Mouse (Mus musculus) layer of hippocampus, adult 18-20 months (tissue): ENCODE measurements at regions not wholly inside any gene's neighbourhood (a gene's known extent, or its start where the extent isn't known, plus 50 kb on each side); places are given as distances from the start of the nearest gene placed in this dataset.

ENCODE experiments used
- DNase-seq, 2 experiments: peaks; one replicate each; pipeline ENCODE4 v3.0.0; 2022; ENCODE audit warnings: low spot score in 2 of 2

- no peak for DNase-seq
Observed at GRCm38 (mm10) chr13:51227836-51228235, 57.0 kb downstream of the Nxnl2 start.

- DNase-seq, result peak in 1 of 2 experiments; percentile 10
Observed at GRCm38 (mm10) chr13:51228862-51229770, 58.3 kb downstream of the Nxnl2 start.

- DNase-seq, result no peak
Observed at GRCm38 (mm10) chr13:51229862-51230261, 59.0 kb downstream of the Nxnl2 start.

GRCm38 (mm10) chr13:51231586-51231985, 60.8 kb downstream of the Nxnl2 start:
- no peak for DNase-seq

- DNase-seq, result no peak
Observed at GRCm38 (mm10) chr13:51247378-51247777, 76.6 kb downstream of the Nxnl2 start.

GRCm38 (mm10) chr13:51253371-51253770, 82.5 kb downstream of the Nxnl2 start:
- DNase-seq, result no peak

- no peak for DNase-seq
Observed at GRCm38 (mm10) chr13:51255688-51256087, 84.9 kb downstream of the Nxnl2 start.

- no peak for DNase-seq
Observed at GRCm38 (mm10) chr13:51258752-51259721, 88.2 kb downstream of the Nxnl2 start.

- DNase-seq, result peak; percentile 50 to 62
Observed at GRCm38 (mm10) chr13:51261619-51262018, 90.8 kb downstream of the Nxnl2 start.

- no peak for DNase-seq
Observed at GRCm38 (mm10) chr13:51272786-51273185, 102.0 kb downstream of the Nxnl2 start.

- no peak for DNase-seq
Observed at GRCm38 (mm10) chr13:51274639-51275038, 103.8 kb downstream of the Nxnl2 start.

- DNase-seq, result no peak
Observed at GRCm38 (mm10) chr13:51276601-51277000, 105.8 kb downstream of the Nxnl2 start.

- no peak for DNase-seq
Observed at GRCm38 (mm10) chr13:51277515-51277914, 106.7 kb downstream of the Nxnl2 start.

- no peak for DNase-seq
Observed at GRCm38 (mm10) chr13:51279642-51280387, 109.0 kb downstream of the Nxnl2 start.

- DNase-seq, result no peak
Observed at GRCm38 (mm10) chr13:51280388-51280753, 109.5 kb downstream of the Nxnl2 start.

- DNase-seq, result no peak
Observed at GRCm38 (mm10) chr13:51284679-51285078, 113.9 kb downstream of the Nxnl2 start.

GRCm38 (mm10) chr13:51289442-51289841, 118.6 kb downstream of the Nxnl2 start:
- no peak for DNase-seq

GRCm38 (mm10) chr13:51290021-51290424, 118.4 kb upstream of the S1pr3 start:
- peak in 1 of 2 experiments; percentile 13 for DNase-seq

- peak; percentile 17 to 35 for DNase-seq
Observed at GRCm38 (mm10) chr13:51290926-51291325, 117.5 kb upstream of the S1pr3 start.

GRCm38 (mm10) chr13:51293047-51293446, 115.4 kb upstream of the S1pr3 start:
- DNase-seq, result no peak

- no peak for DNase-seq
Observed at GRCm38 (mm10) chr13:51295872-51296271, 112.6 kb upstream of the S1pr3 start.
